In the genomic region with DNA sequence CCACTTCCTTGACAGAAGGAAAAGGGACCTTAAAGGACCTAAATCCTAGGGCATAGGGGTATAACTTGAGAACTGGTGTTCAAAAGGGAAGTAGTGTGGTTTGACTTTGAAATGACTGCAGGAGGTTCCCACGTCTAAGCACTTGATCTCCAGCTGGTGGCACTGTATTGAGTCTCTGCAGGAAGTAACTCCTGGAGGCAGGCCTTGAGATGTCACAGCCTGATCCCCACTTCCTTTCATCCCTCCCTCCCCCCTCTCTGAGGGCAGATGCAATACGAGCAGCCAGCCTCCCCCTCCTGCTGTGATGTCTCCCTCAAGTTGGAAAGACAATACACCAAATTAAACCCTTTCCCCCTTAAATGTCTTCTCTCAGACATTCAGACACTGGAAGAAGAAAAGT, we compare ENCODE assay signal across 9 mouse cellular contexts. TPM values are rescaled to one million over a fixed set of nuclear protein-coding genes. Genes with fewer than 3 reads are reported as not detected.
DNase-seq lines count a peak whose midpoint lies in the region; ATAC-seq and TF ChIP-seq lines count a peak whose summit lies in the region.
"Had no signal": no experiment of that assay in that cellular context is flagged by ENCODE, and none has a peak within 500 bp of the region (broad histone marks: within the 10 kb centered on the region; RNA-seq: fewer than 3 reads in every experiment).

No protein-coding gene starts in this region.

- 17% methylated on average over 2 of the region's 2 CpGs for WGBS in lung, embryonic 16.5 days
- WGBS in forebrain, embryonic 15.5 days: 14% methylated on average over 2 of the region's 2 CpGs

- H3K4me2 ChIP-seq in lung, embryonic 16.5 days (ENCODE audit: low read depth, low read length): no peak overlapping the region
- no peak overlapping the region for H3K4me2 ChIP-seq in forebrain, embryonic 15.5 days (replicated peaks)
- H3K4me2 ChIP-seq: limb, embryonic 12.5 days had no signal

- H3K4me3 ChIP-seq in left cerebral cortex, adult 2 months: no peak overlapping the region
- H3K4me3 ChIP-seq in lung, embryonic 16.5 days (ENCODE audit: low read length): no peak overlapping the region
- no peak overlapping the region for H3K4me3 ChIP-seq in forebrain, embryonic 15.5 days
- H3K4me3 ChIP-seq: limb, embryonic 12.5 days had no signal

- H3K27me3 ChIP-seq in lung, embryonic 16.5 days (ENCODE audit: control insufficient read depth, insufficient read depth, low read depth, low read length): no peaks in the 10 kb centered on the region
- H3K27me3 ChIP-seq in forebrain, embryonic 15.5 days: no peaks in the 10 kb centered on the region
- H3K27me3 ChIP-seq: limb, embryonic 12.5 days had no signal

- no peaks in the 10 kb centered on the region for H3K9me3 ChIP-seq in lung, embryonic 16.5 days (ENCODE audit: control insufficient read depth, low read length)
- H3K9me3 ChIP-seq in forebrain, embryonic 15.5 days: no peaks in the 10 kb centered on the region
- H3K9me3 ChIP-seq: limb, embryonic 12.5 days had no signal

- no peaks in the 10 kb centered on the region for H3K4me1 ChIP-seq in lung, embryonic 16.5 days (replicated peaks; ENCODE audit: control insufficient read depth, insufficient read depth, low read length)
- no peaks in the 10 kb centered on the region for H3K4me1 ChIP-seq in forebrain, embryonic 15.5 days

- no peak for DNase-seq in left cerebral cortex, adult 2 months (ENCODE audit: extremely low spot score in 1 of 2, low spot score in 2 of 2)
- DNase-seq in left cerebral cortex, adult 18-20 months (ENCODE audit: low spot score in 2 of 2): no peak
- DNase-seq in kidney, adult 11 months: peak; percentile 53
- DNase-seq in thymus, adult 18-20 months: peak; percentile 72 to 87
- DNase-seq in right cerebral cortex, postnatal 36 days (ENCODE audit: low spot score in 2 of 2): no peak

- peak; percentile 92 for ATAC-seq in common myeloid progenitor, adult 5-6 weeks (replicated peaks; ENCODE audit: low read depth, poor library complexity, severe bottlenecking)
- ATAC-seq in lung, embryonic 16.5 days (ENCODE audit: low read depth): peak; percentile 77
- no peak for ATAC-seq in forebrain, embryonic 15.5 days (replicated peaks)

- H3K9ac ChIP-seq in lung, embryonic 16.5 days (ENCODE audit: low read length): no peak overlapping the region
- H3K9ac ChIP-seq in forebrain, embryonic 15.5 days (replicated peaks): no peak overlapping the region
- H3K9ac ChIP-seq: limb, embryonic 12.5 days had no signal

- H3K27ac ChIP-seq in left cerebral cortex, adult 2 months: no peak overlapping the region
- peak overlapping the region; percentile 3; the same call in 1 of the 2 replicates for H3K27ac ChIP-seq in lung, embryonic 16.5 days (ENCODE audit: low read length)
- no peak overlapping the region for H3K27ac ChIP-seq in forebrain, embryonic 15.5 days (replicated peaks)
- H3K27ac ChIP-seq: limb, embryonic 12.5 days had no signal

- TF ChIP-seq CTCF in left cerebral cortex, adult 2 months (IDR thresholded peaks at IDR 0.05): peak; percentile 27

- no peaks in the 10 kb centered on the region for H3K36me3 ChIP-seq in lung, embryonic 16.5 days (ENCODE audit: control insufficient read depth, insufficient read depth, low read length)
- H3K36me3 ChIP-seq in forebrain, embryonic 15.5 days: no peaks in the 10 kb centered on the region
- H3K36me3 ChIP-seq: limb, embryonic 12.5 days had no signal

- intact Hi-C loops in left cerebral cortex, adult 2 months (cut with DNase I): no loop called here

RNA-seq across cellular contexts. Expression of a gene that starts 14.6 kb away (rescaled TPM):
- 100 to 1,000 TPM; 103 to 104 TPM for total RNA-seq in left cerebral cortex, adult 2 months (2021)
- 10 to 100 TPM; 89.5 to 92.6 TPM for total RNA-seq in left cerebral cortex, adult 18-20 months (2021)
- 33.8 and 38.7 TPM in 2 replicates for total RNA-seq in common myeloid progenitor, adult 5-6 weeks (2017)
- 26.7 and 27.0 TPM in 2 replicates for polyA plus RNA-seq in lung, embryonic 16.5 days (2015; fragmentation: Nextera tagmentation; extraction: Ambion mirVana)
- polyA plus RNA-seq in forebrain, embryonic 15.5 days (2015; fragmentation: Nextera tagmentation; extraction: Ambion mirVana): 44.2 and 44.9 TPM in 2 replicates

RNA-seq across cellular contexts. Expression of a gene that starts 52.5 kb away (rescaled TPM):
- total RNA-seq in left cerebral cortex, adult 2 months (2021): 100 to 1,000 TPM; 199 to 201 TPM
- total RNA-seq in left cerebral cortex, adult 18-20 months (2021): 100 to 1,000 TPM; 191 to 198 TPM
- total RNA-seq in common myeloid progenitor, adult 5-6 weeks (2017): 87.9 and 104 TPM in 2 replicates
- polyA plus RNA-seq in lung, embryonic 16.5 days (2015; fragmentation: Nextera tagmentation; extraction: Ambion mirVana): 13.9 and 14.1 TPM in 2 replicates
- 31.8 and 33.5 TPM in 2 replicates for polyA plus RNA-seq in forebrain, embryonic 15.5 days (2015; fragmentation: Nextera tagmentation; extraction: Ambion mirVana)

Comparison
In these comparisons a context has a peak if more than half of its experiments do, and no peak if none do; other contexts are left out.
1. DNase-seq: peak in kidney, adult 11 months (single experiment) and thymus, adult 18-20 months (2 of 2); none in left cerebral cortex, adult 2 months (0 of 2), left cerebral cortex, adult 18-20 months (0 of 2) and right cerebral cortex, postnatal 36 days (0 of 2).